Mouse (Mus musculus) heart, embryonic 16.5 days (tissue): Measurements from ENCODE around the gene Rrp12. TPM values are rescaled to one million over a fixed set of nuclear protein-coding genes. Genes with fewer than 3 reads are reported as not detected.
A peak's percentile ranks its signal among the peaks of the same experiment; 100 is the strongest.
"Not testable (repeated sequence)": the region's sequence is repeated elsewhere in the genome, so short reads cannot be mapped to it uniquely, and the experiment has no call there.

Experiments used
- ATAC-seq: fragments of 200-750 bp; cut with Nextera tagmentation; replicated peaks from 2 replicates; pipeline ENCODE4 v1.8.0; 2017; ENCODE audit warnings: moderate number of reproducible peaks; ENCODE audit not compliant: insufficient read depth, low FRiP score; ENCODE audit errors: extremely low read depth
- H3K27ac ChIP-seq: fragments of 300-500 bp; sonication (generic); 2 replicates; pipeline ENCODE4 v1.5.1; 2014; ENCODE audit warnings: mild to moderate bottlenecking, low read length, control low read depth, moderate library complexity
- H3K27me3 ChIP-seq: fragments of 300-500 bp; sonication (generic); 2 replicates; pipeline ENCODE4 v1.6.1; 2014; ENCODE audit warnings: low read length, mixed read lengths; ENCODE audit not compliant: control insufficient read depth, insufficient read depth
- H3K36me3 ChIP-seq: fragments of 300-500 bp; sonication (generic); 2 replicates; pipeline ENCODE4 v1.6.1; 2014; ENCODE audit not compliant: control insufficient read depth, insufficient read depth
- H3K4me1 ChIP-seq: fragments of 300-500 bp; sonication (generic); 2 replicates; pipeline ENCODE4 v1.6.1; 2014; ENCODE audit warnings: low read length, mixed read lengths; ENCODE audit not compliant: control insufficient read depth, insufficient read depth
- H3K4me2 ChIP-seq: fragments of 300-500 bp; sonication (generic); 2 replicates; pipeline ENCODE4 v1.6.1; 2014; ENCODE audit warnings: low read depth, mild to moderate bottlenecking, control low read depth, low read length
- H3K4me3 ChIP-seq: fragments of 300-500 bp; sonication (generic); 2 replicates; pipeline ENCODE4 v1.5.1; 2014; ENCODE audit warnings: mild to moderate bottlenecking, control low read depth, low read length
- H3K9ac ChIP-seq: fragments of 300-500 bp; sonication (generic); 2 replicates; pipeline ENCODE4 v1.6.1; 2014; ENCODE audit warnings: low read length, control low read depth
- H3K9me3 ChIP-seq: fragments of 300-500 bp; sonication (generic); replicated peaks from 2 replicates; pipeline ENCODE4 v1.6.1; 2016; ENCODE audit warnings: low read length; ENCODE audit not compliant: control insufficient read depth
- WGBS: fragments of 180-500 bp; shearing (Covaris S2); extraction: QIAGEN DNeasy Blood & Tissue Kit; methylation state at CpG from one replicate; pipeline ENCODE4 v1.1.7; 2014; 5-methylcytosine and 5-hydroxymethylcytosine counted together
- polyA plus RNA-seq: library from polyadenylated mRNA; unstranded; fragments of >200 nt; fragmentation: Nextera tagmentation; extraction: Ambion mirVana; gene quantifications from 2 replicates; pipeline ENCODE4 v1.2.1, GENCODE M21; 2015

The Rrp12 gene
- polyA plus RNA-seq, 1 experiment from 2014 or later = 10.0 TPM

- no peak for ATAC-seq
- peak overlapping the region; percentile 68 for H3K9ac ChIP-seq
- no peaks in the 10 kb centered on the region for H3K9me3 ChIP-seq
- H3K27me3 ChIP-seq = no peaks in the 10 kb centered on the region
- H3K4me1 ChIP-seq = peaks cover 15% of the 10 kb centered on the region
- H3K4me3 ChIP-seq = peak overlapping the region; percentile 60
- no peak overlapping the region for H3K27ac ChIP-seq
- WGBS = 16% methylated on average over 18 of the region's 18 CpGs
- peak overlapping the region; percentile 92 for H3K4me2 ChIP-seq
- H3K36me3 ChIP-seq = no peaks in the 10 kb centered on the region; the same call in 1 of the 2 replicates
Measured at GRCm38 (mm10) chr19:41896319-41896711, 342 bp upstream of the Rrp12 start.

- H3K9ac ChIP-seq = peak overlapping the region; percentile 57
- no peak for ATAC-seq
- H3K27ac ChIP-seq = no peak overlapping the region
Measured at GRCm38 (mm10) chr19:41894959-41895358, 1.0 kb downstream of the Rrp12 start.

GRCm38 (mm10) chr19:41888191-41888590, 7.8 kb downstream of the Rrp12 start:
- no peaks in the 10 kb centered on the region for H3K9me3 ChIP-seq
- H3K9ac ChIP-seq = no peak overlapping the region
- no peaks in the 10 kb centered on the region for H3K27me3 ChIP-seq
- no peak overlapping the region for H3K4me3 ChIP-seq
- peaks cover 36% of the 10 kb centered on the region for H3K36me3 ChIP-seq
- ATAC-seq = no peak
- H3K4me1 ChIP-seq = no peaks in the 10 kb centered on the region
- H3K27ac ChIP-seq = no peak overlapping the region
- no peak overlapping the region for H3K4me2 ChIP-seq

More at GRCm38 (mm10) chr19:41894959-41895358, 1.0 kb downstream of the Rrp12 start:
- peaks cover 4% of the 10 kb centered on the region; the same call in 1 of the 2 replicates for H3K36me3 ChIP-seq
- no peaks in the 10 kb centered on the region for H3K27me3 ChIP-seq
- peaks cover 15% of the 10 kb centered on the region for H3K4me1 ChIP-seq
- peak overlapping the region; percentile 60 for H3K4me3 ChIP-seq
- WGBS = 31% methylated on average over 7 of the region's 7 CpGs
- H3K4me2 ChIP-seq = peak overlapping the region; percentile 92
- H3K9me3 ChIP-seq = no peaks in the 10 kb centered on the region

DNA sequence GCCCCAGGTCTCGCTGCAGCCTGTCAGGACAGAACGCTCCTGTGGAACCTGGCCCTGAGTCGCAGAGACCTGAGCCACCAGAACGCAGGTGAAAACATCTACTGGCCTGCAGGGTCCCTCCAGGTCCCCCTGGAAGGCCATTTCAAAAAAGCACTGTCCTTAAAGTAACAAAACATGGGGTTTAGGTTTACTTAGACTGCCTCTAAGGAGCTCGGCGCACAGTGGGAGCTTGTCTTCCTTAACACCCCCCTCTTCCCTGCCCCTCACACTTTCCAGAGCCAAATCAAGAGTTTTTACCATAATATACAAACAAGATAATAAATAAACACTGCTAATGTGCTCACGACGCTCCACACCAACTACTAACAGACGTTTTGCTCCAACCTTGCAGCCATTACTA, 12.1 kb downstream of the Rrp12 start:
- Histone ChIP-seq H3K9me3 (no peaks in the 10 kb centered on the region), H3K9ac (no peak overlapping the region), H3K36me3 (peaks cover 30% of the 10 kb centered on the region), H3K4me3 (no peak overlapping the region), H3K27ac (no peak overlapping the region), H3K4me1 (no peaks in the 10 kb centered on the region), H3K4me2 (no peak overlapping the region), H3K27me3 (no peaks in the 10 kb centered on the region)
- no peak for ATAC-seq
- 87% methylated on average over 9 of the region's 9 CpGs for WGBS

- 98% methylated on average over 4 of the region's 4 CpGs for WGBS
- Histone ChIP-seq H3K4me3 (no peak overlapping the region), H3K4me2 (no peak overlapping the region), H3K9ac (no peak overlapping the region), H3K36me3 (peaks cover 31% of the 10 kb centered on the region), H3K27me3 (no peaks in the 10 kb centered on the region), H3K4me1 (no peaks in the 10 kb centered on the region), H3K27ac (no peak overlapping the region), H3K9me3 (no peaks in the 10 kb centered on the region)
- no peak for ATAC-seq
Measured at GRCm38 (mm10) chr19:41881842-41882241, 14.1 kb downstream of the Rrp12 start.

GRCm38 (mm10) chr19:41874356-41874755, 21.6 kb downstream of the Rrp12 start:
- 88% methylated on average over 14 of the region's 14 CpGs for WGBS
- Histone ChIP-seq H3K9ac (no peak overlapping the region), H3K27me3 (no peaks in the 10 kb centered on the region), H3K4me3 (no peak overlapping the region), H3K36me3 (peaks cover 33% of the 10 kb centered on the region), H3K4me1 (no peaks in the 10 kb centered on the region), H3K9me3 (no peaks in the 10 kb centered on the region), H3K4me2 (no peak overlapping the region), H3K27ac (no peak overlapping the region)
- 0 out of 2 replicates have a peak, but pooled peaks have one; percentile 37 for ATAC-seq

- no peak for ATAC-seq
- no peaks in the 10 kb centered on the region for H3K4me1 ChIP-seq
- H3K36me3 ChIP-seq = peaks cover 34% of the 10 kb centered on the region
- no peak overlapping the region for H3K4me3 ChIP-seq
- H3K27ac ChIP-seq = no peak overlapping the region
- H3K9ac ChIP-seq = no peak overlapping the region
- H3K4me2 ChIP-seq = no peak overlapping the region
- 72% methylated on average over 2 of the region's 2 CpGs for WGBS
- H3K9me3 ChIP-seq = no peaks in the 10 kb centered on the region
- H3K27me3 ChIP-seq = no peaks in the 10 kb centered on the region
Measured at GRCm38 (mm10) chr19:41872285-41872684, 23.7 kb downstream of the Rrp12 start.

DNA sequence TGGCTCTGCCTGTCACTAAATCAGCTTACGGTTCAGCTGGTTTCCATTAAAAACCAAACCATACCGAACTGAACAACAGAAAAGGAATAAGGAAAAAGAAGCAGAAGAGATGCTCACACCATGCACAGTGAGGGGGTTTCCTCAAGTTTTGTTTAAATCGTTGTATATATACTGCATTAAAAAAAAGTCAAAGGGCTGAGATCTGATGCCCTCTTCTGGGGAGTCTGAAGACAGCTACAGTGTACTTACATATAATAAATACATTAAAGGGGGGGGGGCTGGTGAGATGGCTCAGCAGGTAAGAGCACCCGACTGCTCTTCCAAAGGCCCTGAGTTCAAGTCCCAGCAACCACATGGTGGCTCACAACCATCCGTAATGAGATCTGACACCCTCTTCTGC, 26.0 kb downstream of the Rrp12 start:
- not testable (repeated sequence) for H3K9ac ChIP-seq, H3K9me3 ChIP-seq, H3K27ac ChIP-seq, H3K4me1 ChIP-seq, H3K4me3 ChIP-seq, H3K4me2 ChIP-seq, H3K27me3 ChIP-seq, ATAC-seq
- peaks cover 21% of the 10 kb centered on the region for H3K36me3 ChIP-seq
- WGBS = 82% methylated on average over 5 of the region's 5 CpGs

DNA sequence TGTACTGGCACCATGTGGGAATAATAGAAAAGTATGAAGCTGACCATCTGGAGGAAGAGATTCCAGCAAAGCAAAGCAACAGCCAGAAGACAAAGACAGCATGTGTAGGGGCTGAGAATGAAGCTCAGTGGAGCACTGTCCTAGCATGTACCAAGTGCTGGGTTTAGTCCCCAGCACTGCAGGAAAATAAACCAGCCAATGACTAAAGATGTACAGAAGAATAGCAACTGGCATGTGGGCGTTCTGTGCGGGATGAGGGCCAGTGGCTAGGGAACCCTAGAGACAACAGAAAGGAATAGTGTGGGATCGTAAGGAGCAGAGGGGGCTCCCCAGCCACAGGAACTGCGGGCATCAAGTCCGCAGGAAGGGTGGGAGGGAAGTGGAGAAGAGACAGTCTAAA, 26.7 kb downstream of the Rrp12 start:
- no peak for ATAC-seq
- Histone ChIP-seq H3K27me3 (no peaks in the 10 kb centered on the region), H3K27ac (no peak overlapping the region), H3K4me1 (no peaks in the 10 kb centered on the region), H3K9me3 (no peaks in the 10 kb centered on the region), H3K36me3 (peaks cover 21% of the 10 kb centered on the region), H3K4me2 (no peak overlapping the region), H3K9ac (no peak overlapping the region), H3K4me3 (no peak overlapping the region)
- 87% methylated on average over 5 of the region's 5 CpGs for WGBS
